Mouse (Mus musculus): ENCODE data around the gene Ubap2l. TPM values are rescaled to one million over a fixed set of nuclear protein-coding genes. Genes with fewer than 3 reads are reported as not detected.

The Ubap2l gene
- total RNA-seq, 2 experiments from 2014 or later, result 217 to 233 TPM

DNA sequence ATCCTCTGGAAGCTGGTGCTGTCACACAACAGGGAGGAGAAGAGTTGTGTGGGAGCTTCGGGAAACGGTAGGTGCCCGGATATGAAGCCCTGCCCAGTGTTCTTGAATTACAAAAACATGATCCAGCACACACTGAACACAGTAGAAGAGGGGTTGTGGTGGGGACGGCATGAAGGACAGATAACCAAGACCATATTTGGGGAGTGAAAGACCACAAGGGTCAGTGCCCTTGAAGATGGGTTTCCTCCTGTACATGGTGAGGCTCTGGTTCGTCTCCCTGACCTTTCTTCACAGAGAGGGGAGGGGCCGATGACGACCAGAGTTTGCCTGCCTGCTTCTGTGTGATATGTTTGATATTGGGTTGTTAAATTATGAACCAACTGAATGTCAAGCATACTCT lies 17.3 kb upstream of the Ubap2l start:
- no peak for DNase-seq (ENCODE audit: low spot score in 2 of 2)

DNA sequence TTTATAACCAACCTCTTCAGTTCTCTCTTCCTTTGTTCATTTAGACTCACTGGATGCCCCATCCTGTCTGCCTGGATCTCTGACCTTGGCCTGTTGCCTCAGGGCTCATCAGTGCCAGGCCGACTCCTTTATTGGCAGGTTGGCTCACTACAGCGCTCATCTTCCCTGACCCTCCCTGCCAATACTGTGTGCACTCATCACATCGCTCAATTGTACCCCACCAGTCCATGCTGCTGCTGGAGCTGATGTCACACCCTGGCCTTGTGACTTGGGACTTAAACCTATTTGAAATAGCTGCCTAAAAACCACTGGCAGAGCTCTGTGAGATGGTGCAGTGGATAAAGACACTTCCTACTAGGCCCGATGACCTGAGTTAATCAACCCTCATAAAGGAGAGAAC lies 15.4 kb upstream of the Ubap2l start:
- no peak for DNase-seq (ENCODE audit: low spot score in 2 of 2)

DNA sequence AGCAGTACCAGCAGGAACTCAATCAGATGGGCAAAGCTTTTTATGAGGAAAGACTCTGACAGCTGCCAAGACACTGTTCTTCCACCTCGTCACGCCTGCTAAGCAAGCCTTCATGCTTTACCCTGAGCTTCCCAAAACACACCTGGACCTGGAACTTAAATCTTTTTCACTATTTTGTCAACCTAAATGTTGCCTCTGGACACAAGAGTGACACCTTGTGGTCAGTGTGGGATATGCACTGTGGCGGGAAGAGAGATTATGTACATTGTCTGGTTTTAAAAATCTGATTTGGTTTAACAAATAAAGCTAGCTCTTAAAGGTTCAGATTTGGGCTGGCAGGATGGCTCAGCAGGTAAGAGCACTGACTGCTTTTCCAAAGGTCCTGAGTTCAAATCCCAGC lies 13.1 kb upstream of the Ubap2l start:
- DNase-seq (ENCODE audit: low spot score in 2 of 2), result no peak

DNA sequence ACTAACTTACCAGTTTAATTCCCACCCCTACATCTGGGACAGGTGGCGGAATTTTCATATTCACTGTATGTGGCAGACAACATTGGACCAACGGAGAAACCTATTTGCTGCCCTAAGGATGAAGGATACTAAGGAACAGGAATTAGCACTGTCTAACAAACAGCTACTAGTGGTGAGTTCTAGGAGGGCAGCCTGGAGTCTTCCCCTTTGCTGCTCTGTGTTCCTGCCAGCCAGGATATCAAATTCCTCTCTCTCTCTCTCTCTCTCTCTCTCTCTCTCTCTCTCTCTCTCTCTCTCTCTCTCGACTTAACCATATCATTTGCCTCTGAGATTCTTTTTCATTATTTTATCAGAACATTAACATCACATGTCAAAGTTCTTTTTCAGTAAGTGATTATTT lies 12.0 kb upstream of the Ubap2l start:
- DNase-seq (ENCODE audit: low spot score in 2 of 2), result no peak

DNA sequence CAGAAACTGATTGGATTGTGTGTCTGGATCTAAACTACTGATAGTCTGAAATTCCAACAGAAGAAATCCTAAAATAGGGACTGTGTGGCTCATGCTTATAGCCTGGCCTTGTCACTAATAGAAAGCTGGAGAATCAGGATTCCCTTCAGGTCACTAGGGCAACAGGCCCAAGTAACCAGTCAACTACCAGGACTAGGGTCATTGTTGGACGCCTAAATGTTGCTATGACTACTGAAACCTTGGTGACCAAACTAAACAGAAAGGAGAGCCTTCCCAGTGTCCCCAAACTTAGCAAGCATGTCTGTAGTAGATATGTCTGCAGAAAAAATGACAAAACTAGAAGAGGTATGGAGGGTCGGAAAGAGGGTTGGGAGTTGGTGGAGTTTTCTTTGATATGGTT lies 10.1 kb upstream of the Ubap2l start:
- no peak for DNase-seq (ENCODE audit: low spot score in 2 of 2)

DNA sequence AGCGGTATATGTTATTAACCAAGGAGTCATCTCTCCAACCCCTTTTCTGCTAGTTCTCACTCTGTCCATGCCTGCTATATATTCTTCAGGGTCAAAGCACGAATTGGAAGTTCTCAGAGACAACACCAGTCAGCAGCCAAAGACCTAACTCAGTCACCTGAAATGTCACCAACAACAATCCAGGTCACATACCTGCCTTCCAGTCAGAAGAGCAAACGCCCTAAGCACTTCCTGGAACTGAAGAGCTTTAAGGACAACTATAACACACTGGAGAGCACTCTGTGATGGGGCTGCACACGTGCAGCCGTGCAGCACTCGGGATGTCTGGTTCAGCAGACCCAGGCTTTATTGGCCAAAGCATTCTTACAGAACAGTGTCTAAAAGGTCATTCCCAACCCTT lies 9.1 kb upstream of the Ubap2l start:
- no peak for DNase-seq (ENCODE audit: low spot score in 2 of 2)

- DNase-seq (ENCODE audit: low spot score in 2 of 2), result peak; percentile 33 to 47
Observed at GRCm38 (mm10) chr3:90051441-90052350, 732 bp downstream of the Ubap2l start, which contains the start of gene 4933434E20Rik. 4933434E20Rik (plus strand) TSS chr3:90051636.

- DNase-seq (ENCODE audit: low spot score in 2 of 2), result no peak
Observed at GRCm38 (mm10) chr3:90049691-90050090, 2.7 kb downstream of the Ubap2l start.

DNA sequence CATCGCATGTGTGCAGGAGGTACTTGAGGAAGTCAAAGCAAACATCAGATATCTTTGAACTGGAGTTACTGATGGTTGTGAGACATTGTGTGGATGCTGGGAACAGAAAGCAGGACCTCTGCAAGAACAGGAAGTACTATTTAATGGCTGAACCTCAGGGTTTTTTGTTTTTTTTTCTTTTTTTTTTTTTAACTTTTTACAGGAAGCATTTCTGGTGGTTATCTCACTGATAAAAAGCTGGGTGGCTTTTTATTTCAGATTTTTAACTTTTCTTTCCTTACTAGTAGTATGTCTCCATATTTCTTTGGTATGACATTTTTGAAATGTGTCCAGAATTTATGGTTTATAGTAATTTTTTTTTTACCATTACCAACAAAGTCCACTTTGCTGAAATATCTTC lies 16.2 kb downstream of the Ubap2l start:
- DNase-seq (ENCODE audit: low spot score in 2 of 2), result no peak

GRCm38 (mm10) chr3:90034653-90035052 lies 17.8 kb downstream of the Ubap2l start:
- no peak for DNase-seq (ENCODE audit: low spot score in 2 of 2)

- DNase-seq (ENCODE audit: low spot score in 2 of 2), result no peak
Observed at GRCm38 (mm10) chr3:90016626-90017025, 35.8 kb downstream of the Ubap2l start.

DNA sequence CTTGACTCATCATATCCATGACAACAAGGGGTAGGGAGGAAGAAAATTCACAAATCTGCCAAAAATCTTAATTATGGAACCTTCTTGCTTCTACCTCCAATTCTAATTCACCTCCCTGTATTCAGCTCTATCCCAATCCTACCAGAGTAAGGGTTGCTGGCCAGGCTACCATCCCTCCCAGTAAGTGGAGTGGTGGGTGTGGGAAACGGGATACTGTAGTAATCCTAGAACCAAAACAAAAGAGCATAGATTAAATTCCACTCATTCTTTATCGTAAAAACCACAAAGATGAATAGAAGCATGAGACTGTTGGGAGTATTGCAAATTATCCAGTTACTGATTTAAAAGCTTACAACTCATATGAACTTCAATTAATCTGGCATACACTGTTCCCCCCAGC lies 42.1 kb downstream of the Ubap2l start:
- DNase-seq (ENCODE audit: low spot score in 2 of 2), result no peak

DNA sequence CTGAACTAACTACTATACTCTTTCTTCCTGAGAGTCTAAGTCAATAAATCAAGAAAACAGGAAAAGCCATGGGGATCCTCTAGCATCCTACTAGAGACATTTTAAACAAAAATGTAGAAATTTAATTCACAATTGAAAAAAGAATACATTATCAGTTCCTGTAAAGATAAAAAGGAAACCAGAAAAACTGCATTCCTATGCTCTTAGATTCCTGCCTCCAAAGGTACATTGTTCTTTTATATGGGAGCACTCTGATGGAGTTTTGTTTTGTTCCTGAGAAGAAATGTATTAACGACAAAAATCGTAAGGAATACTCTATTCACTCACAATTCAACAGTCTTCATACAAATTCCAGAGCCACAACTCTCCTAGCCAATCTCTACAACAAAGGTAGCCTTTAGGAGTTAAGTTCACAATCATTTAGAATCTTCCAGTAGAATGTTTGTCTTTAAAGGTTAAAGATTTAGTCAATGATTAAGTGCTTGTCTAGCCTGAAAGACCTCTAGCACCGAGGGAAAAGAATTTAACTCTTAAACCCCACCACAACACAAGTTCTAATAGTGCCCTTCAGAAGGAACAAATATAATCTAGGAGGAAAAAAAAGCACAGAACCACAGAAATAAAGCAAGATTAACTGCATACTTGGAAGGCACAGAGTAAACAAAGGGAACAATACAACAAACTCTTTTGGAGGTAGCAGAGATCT lies 48.2 kb downstream of the Ubap2l start:
- no peak for DNase-seq (ENCODE audit: low spot score in 2 of 2)

- DNase-seq (ENCODE audit: low spot score in 2 of 2), result no peak
Observed at GRCm38 (mm10) chr3:89999830-90000229, 52.6 kb downstream of the Ubap2l start.

GRCm38 (mm10) chr3:89999090-89999489 lies 53.3 kb downstream of the Ubap2l start:
- DNase-seq (ENCODE audit: low spot score in 2 of 2), result no peak

DNA sequence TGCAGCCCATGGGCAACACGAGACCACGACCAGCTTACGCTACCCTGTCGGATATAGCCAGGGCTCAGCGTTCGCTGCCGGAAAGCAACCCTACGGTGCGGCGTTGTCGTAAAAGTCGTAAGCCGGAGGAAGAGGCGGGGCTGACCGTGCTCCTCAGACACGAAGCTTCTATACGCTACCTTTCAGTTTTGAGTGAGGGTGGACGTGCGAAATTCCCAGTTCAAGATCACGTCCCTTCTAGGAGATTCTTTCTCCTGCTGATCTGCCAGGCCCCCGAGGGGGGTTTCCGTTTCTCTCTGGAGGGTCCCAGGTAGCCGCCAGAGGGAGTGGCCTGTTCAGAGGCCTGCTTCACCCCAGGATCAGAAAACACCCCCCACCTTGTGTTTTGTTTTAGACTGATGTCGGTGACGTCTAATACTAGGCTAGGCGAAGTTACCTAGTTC lies 53.8 kb downstream of the Ubap2l start, which contains the start of gene Hax1:
Gene Hax1, minus strand, starts transcription at position 169 of the 443 bp plus-strand sequence.
- DNase-seq (ENCODE audit: low spot score in 2 of 2), result peak; percentile 63 to 84

DNA sequence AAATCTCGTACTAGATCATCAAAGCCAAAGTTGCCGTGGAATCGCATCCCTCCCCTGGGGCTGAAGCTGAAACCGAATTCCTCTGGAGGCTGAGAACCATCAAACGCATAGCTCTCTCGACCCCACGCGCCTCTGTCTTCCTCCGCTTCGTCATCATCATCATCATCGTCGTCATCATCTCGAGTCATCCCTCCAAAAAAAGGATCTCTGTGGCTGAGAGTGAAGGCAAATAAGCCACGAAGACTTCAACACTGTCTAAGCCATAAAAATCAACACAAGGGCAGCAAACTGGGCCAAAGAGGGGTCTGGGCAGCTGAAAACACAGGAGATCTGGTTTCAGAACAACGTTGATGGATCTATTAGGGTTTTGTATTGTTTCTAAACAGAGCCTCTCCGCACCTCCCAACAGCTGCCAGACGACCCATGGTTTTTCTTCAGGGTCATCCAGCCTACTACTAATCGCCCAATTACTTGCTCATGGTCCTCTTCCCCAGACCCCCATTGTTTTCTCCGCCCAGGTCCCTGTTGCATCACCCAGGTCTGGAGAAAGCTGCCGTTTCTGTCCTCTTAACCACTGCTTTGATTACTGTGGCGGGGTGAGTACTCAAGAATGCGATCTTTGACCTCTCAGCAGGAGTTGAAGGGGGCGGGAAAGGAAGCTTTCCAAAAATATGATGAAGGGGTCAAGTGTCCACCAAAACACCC lies 54.5 kb downstream of the Ubap2l start:
- no peak for DNase-seq (ENCODE audit: low spot score in 2 of 2)

DNA sequence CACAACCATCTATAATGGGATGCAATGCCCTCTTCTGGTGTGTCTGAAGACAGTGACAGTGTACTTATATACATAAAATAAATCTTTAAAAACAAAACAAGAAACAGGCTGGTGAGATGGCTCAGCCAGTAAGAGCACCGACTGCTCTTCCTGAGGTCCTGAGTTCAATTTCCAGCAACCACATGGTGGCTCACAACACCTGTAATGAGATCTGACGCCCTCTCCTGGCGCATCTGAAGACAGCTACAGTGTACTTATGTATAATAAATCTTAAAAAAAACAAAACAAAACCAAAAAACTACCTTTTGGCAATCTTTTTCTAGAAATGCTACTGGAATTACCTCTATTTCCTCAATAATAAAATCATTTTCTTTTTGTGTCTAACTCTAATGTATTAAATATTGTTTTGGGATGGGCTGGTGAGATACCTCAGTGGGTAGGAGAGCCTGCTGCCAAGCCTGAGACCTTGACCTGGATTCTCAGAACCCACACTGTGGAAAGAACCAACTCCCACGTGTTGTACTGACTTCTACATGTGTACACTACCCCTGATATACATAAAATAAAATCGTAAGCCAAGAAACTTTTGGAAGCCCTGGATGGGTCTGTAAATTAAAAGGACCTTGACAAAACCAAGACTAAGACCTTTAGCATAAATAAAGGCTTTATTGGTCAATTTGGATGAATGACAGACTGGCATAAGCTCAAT lies 57.5 kb downstream of the Ubap2l start:
- DNase-seq (ENCODE audit: low spot score in 2 of 2), result no peak

- DNase-seq (ENCODE audit: low spot score in 2 of 2), result no peak
Observed at GRCm38 (mm10) chr3:89987822-89988221, 64.6 kb downstream of the Ubap2l start.

- DNase-seq (ENCODE audit: low spot score in 2 of 2), result no peak
Observed at GRCm38 (mm10) chr3:89987211-89987610, 65.2 kb downstream of the Ubap2l start.

GRCm38 (mm10) chr3:89982426-89982825 lies 70.0 kb downstream of the Ubap2l start:
- no peak for DNase-seq (ENCODE audit: low spot score in 2 of 2)
